Mouse (Mus musculus) cerebellum, adult 2 months (tissue): ENCODE data around the gene Glyr1. TPM values are rescaled to one million over a fixed set of nuclear protein-coding genes. Genes with fewer than 3 reads are reported as not detected.

Source experiments
- DNase-seq, 2 experiments: peaks; one replicate each; pipeline ENCODE4 v3.0.0; 2021
- H3K27ac ChIP-seq: fragments of 200-500 bp; 2 replicates; pipeline ENCODE4 v1.5.1; 2012; ENCODE audit warnings: low read length, control low read depth, inconsistent platforms; ENCODE audit not compliant: insufficient read depth
- H3K27me3 ChIP-seq: fragments of 200-500 bp; 2 replicates; pipeline ENCODE4 v1.6.1; 2012; ENCODE audit warnings: inconsistent platforms, mild to moderate bottlenecking, low read length, moderate library complexity; ENCODE audit not compliant: control insufficient read depth, insufficient read depth
- H3K4me1 ChIP-seq: fragments of 200-500 bp; 2 replicates; pipeline ENCODE4 v1.6.1; 2011; ENCODE audit warnings: low read length; ENCODE audit not compliant: control insufficient read depth, insufficient read depth
- H3K4me3 ChIP-seq: fragments of 200-500 bp; replicated peaks from 2 replicates; pipeline ENCODE3; 2011; ENCODE audit warnings: mild to moderate bottlenecking, low read depth, low read length, control low read depth; ENCODE audit not compliant: insufficient read depth
- CTCF ChIP-seq: fragments of 200-500 bp; IDR thresholded peaks from 2 replicates; pipeline ENCODE4 v1.5.1; 2011; ENCODE audit warnings: low read depth, mild to moderate bottlenecking, control low read depth, low read length, moderate library complexity, borderline replicate concordance; ENCODE audit not compliant: insufficient read depth
- POLR2A ChIP-seq: fragments of 200-500 bp; IDR thresholded peaks from 2 replicates; pipeline ENCODE4 v1.6.1; 2011; ENCODE audit warnings: low read length, control low read depth, borderline replicate concordance; ENCODE audit not compliant: insufficient read depth
- WGBS: fragments of 180-500 bp; shearing (Covaris S2); methylation state at CpG from one replicate; pipeline ENCODE4 v1.1.7; 2018; 5-methylcytosine and 5-hydroxymethylcytosine counted together
- polyA plus RNA-seq: library from polyadenylated mRNA; depleted of rRNA; stranded (reverse); fragments of >200 nt; gene quantifications from 2 replicates; pipeline ENCODE4 v1.2.3, GENCODE M21; 2012

Gene Glyr1
- polyA plus RNA-seq, 1 experiment: 139 TPM

- DNase-seq: no peak
- H3K4me1 ChIP-seq: peaks cover 33% of the 10 kb centered on the region
- H3K27me3 ChIP-seq: no peaks in the 10 kb centered on the region
- no peak overlapping the region for H3K27ac ChIP-seq
- no peak overlapping the region for H3K4me3 ChIP-seq
- WGBS: 49% methylated on average over 5 of the region's 5 CpGs
- TF ChIP-seq POLR2A (no peak), CTCF (no peak)
These were observed 71.2 kb downstream of the Glyr1 start for GRCm38 (mm10) chr16:4978275-4979051.

- DNase-seq: peak; percentile 68 to 78
- peaks cover 33% of the 10 kb centered on the region for H3K4me1 ChIP-seq
- H3K27ac ChIP-seq: peak overlapping the region; percentile 19; the same call in 1 of the 2 replicates
- no peaks in the 10 kb centered on the region for H3K27me3 ChIP-seq
- TF ChIP-seq CTCF: no peak
- no peak for TF ChIP-seq POLR2A
- 8% methylated on average over 2 of the region's 2 CpGs for WGBS
- no peak overlapping the region for H3K4me3 ChIP-seq
These were observed 73.5 kb downstream of the Glyr1 start for GRCm38 (mm10) chr16:4976180-4976579.

GRCm38 (mm10) chr16:4974521-4974920 is 75.1 kb downstream of the Glyr1 start:
- H3K27ac ChIP-seq: peak overlapping the region; percentile 39; the same call in 1 of the 2 replicates
- DNase-seq: peak; percentile 66 to 81
- H3K4me3 ChIP-seq: no peak overlapping the region
- 18% methylated on average over 5 of the region's 5 CpGs for WGBS
- no peak for TF ChIP-seq CTCF
- TF ChIP-seq POLR2A: no peak
- peaks cover 33% of the 10 kb centered on the region for H3K4me1 ChIP-seq
- no peaks in the 10 kb centered on the region for H3K27me3 ChIP-seq

- H3K27me3 ChIP-seq: no peaks in the 10 kb centered on the region
- TF ChIP-seq CTCF: no peak
- no peak for TF ChIP-seq POLR2A
- 77% methylated on average over 4 of the region's 4 CpGs for WGBS
- H3K4me1 ChIP-seq: peaks cover 18% of the 10 kb centered on the region
- DNase-seq: no peak
- no peak overlapping the region for H3K27ac ChIP-seq
- H3K4me3 ChIP-seq: no peak overlapping the region
These were observed 78.0 kb downstream of the Glyr1 start for GRCm38 (mm10) chr16:4971626-4972025.

GRCm38 (mm10) chr16:4969055-4969843 is 80.4 kb downstream of the Glyr1 start:
- TF ChIP-seq CTCF: no peak
- no peak for TF ChIP-seq POLR2A
- no peak for DNase-seq
- no peak overlapping the region for H3K27ac ChIP-seq
- H3K27me3 ChIP-seq: no peaks in the 10 kb centered on the region
- no peak overlapping the region for H3K4me3 ChIP-seq
- H3K4me1 ChIP-seq: peaks cover 18% of the 10 kb centered on the region
- 83% methylated on average over 5 of the region's 5 CpGs for WGBS

GRCm38 (mm10) chr16:4968426-4968825 is 81.2 kb downstream of the Glyr1 start:
- H3K27ac ChIP-seq: no peak overlapping the region
- 83% methylated on average over 3 of the region's 3 CpGs for WGBS
- H3K4me1 ChIP-seq: peaks cover 14% of the 10 kb centered on the region
- DNase-seq: no peak
- no peaks in the 10 kb centered on the region for H3K27me3 ChIP-seq
- no peak overlapping the region for H3K4me3 ChIP-seq
- TF ChIP-seq POLR2A (no peak), CTCF (no peak)

- Histone ChIP-seq H3K4me3 (no peak overlapping the region), H3K4me1 (peaks cover 14% of the 10 kb centered on the region), H3K27me3 (no peaks in the 10 kb centered on the region), H3K27ac (peak overlapping the region; percentile 1)
- 32% methylated on average over 8 of the region's 8 CpGs for WGBS
- peak; percentile 56 to 64 for DNase-seq
- TF ChIP-seq CTCF: no peak
- no peak for TF ChIP-seq POLR2A
These were observed 84.1 kb downstream of the Glyr1 start for GRCm38 (mm10) chr16:4965392-4966129.
